ENCODE assay signal across 8 mouse cellular contexts in the genomic region with DNA sequence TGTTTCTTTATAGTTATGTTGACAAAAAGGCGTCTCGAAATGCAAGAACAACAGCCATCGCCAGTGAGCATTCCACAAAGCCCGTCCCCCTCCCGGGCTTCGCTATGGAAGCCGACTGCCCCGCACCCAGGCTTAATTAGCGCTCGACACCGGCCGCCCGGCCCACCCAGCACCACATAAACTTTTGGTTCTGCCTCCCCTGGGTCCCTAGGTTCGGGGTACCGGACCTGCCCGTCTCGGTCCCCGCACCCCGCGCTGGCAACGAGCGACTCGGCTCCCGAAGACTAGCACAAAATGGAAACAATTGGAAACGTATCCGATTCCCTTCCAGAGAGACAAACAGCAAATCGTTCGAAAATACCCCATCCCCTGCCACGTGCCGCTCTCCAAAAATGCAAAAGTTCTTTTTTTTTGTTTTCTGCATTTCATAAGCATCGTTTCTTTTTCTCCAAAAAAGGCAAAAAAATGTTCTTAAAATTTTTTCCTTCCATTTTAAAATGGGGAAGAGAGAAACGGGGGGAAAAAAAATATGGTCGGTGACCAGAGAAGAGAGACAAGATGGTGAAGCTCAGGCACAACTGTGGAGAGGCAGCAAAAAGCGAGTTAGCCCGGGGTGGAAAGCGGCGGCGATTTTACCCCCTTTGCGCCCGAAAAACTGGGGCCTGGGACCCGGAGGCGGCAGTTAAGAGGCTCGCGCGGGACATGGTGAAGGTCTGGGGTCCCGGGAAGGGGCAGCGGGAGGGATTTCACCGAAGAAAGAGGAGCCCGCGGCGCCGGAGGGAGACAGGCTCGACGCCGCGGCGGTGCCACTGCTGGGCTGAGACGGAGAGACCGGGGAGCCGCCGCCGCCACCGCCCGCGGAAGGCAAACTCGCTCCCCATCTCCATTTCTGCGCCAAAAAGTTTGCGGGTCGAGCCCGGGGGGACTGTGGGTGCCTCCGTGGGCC. TPM values are rescaled to one million over a fixed set of nuclear protein-coding genes. Genes with fewer than 3 reads are reported as not detected.
DNase-seq lines count a peak whose midpoint lies in the region; ATAC-seq and TF ChIP-seq lines count a peak whose summit lies in the region.

No protein-coding gene starts in this region.

- peak; percentile 39 to 52 for DNase-seq in CD8-positive naive resting alpha-beta T cell, adult 2 months (ENCODE audit: low read depth in 2 of 2, low spot score in 2 of 2)
- DNase-seq in heart, postnatal 10 days, result peak; percentile 73
- DNase-seq in kidney, postnatal 36 days, result peak; percentile 58 to 75
- DNase-seq in liver, embryonic 14.5 days (ENCODE audit: low read depth in 3 of 3, low spot score in 3 of 3), result peak in 2 of 3 experiments; percentile 35 to 42
- DNase-seq in natural killer cell, adult 2 months (ENCODE audit: low spot score in 2 of 2), result peak; percentile 27 to 41

- peak; percentile 45 for ATAC-seq in forebrain, embryonic 12.5 days (ENCODE audit: low FRiP score)
- peak; percentile 38 for ATAC-seq in liver, embryonic 14.5 days (ENCODE audit: insufficient read depth)
- peak; percentile 21; the same call in 1 of the 2 replicates for ATAC-seq in stomach, embryonic 16.5 days (ENCODE audit: insufficient read depth, low FRiP score)

- peak overlapping the region; percentile 77 for H3K27ac ChIP-seq in brown adipose tissue, adult 24 weeks (replicated peaks; ENCODE audit: low read depth, low read length)
- peak overlapping the region; percentile 99 for H3K27ac ChIP-seq in forebrain, embryonic 12.5 days
- peak overlapping the region; percentile 98 for H3K27ac ChIP-seq in liver, embryonic 14.5 days
- peak overlapping the region; percentile 100 for H3K27ac ChIP-seq in stomach, embryonic 16.5 days (ENCODE audit: low read length)

- H3K36me3 ChIP-seq in forebrain, embryonic 12.5 days (replicated peaks), result peaks cover 28% of the 10 kb centered on the region
- H3K36me3 ChIP-seq in liver, embryonic 14.5 days (replicated peaks; ENCODE audit: control insufficient read depth, insufficient read depth, low read depth), result peaks cover 37% of the 10 kb centered on the region
- H3K36me3 ChIP-seq in stomach, embryonic 16.5 days (ENCODE audit: control insufficient read depth, insufficient read depth, low read length), result peaks cover 13% of the 10 kb centered on the region; the same call in 1 of the 2 replicates

- intact Hi-C loops in heart, postnatal 10 days (cut with DNase I), result loop anchor here (1.0 to 2.0 kb wide), 2 partner anchors 36 to 44 kb away; no protein-coding TSS in a partner anchor

- peak overlapping the region; percentile 49 for H3K4me2 ChIP-seq in forebrain, embryonic 12.5 days
- peak overlapping the region; percentile 75 for H3K4me2 ChIP-seq in liver, embryonic 14.5 days (ENCODE audit: low read depth)
- H3K4me2 ChIP-seq in stomach, embryonic 16.5 days (ENCODE audit: low read depth, low read length), result peak overlapping the region; percentile 53

- no peak for TF ChIP-seq EP300 in liver, embryonic 14.5 days (IDR thresholded peaks at IDR 0.05; ENCODE audit: low read depth)

- H3K9ac ChIP-seq in forebrain, embryonic 12.5 days, result peak overlapping the region; percentile 99
- peak overlapping the region; percentile 100 for H3K9ac ChIP-seq in liver, embryonic 14.5 days (replicated peaks)
- H3K9ac ChIP-seq in stomach, embryonic 16.5 days (ENCODE audit: low read length), result peak overlapping the region; percentile 100

- H3K4me3 ChIP-seq in brown adipose tissue, adult 24 weeks (ENCODE audit: insufficient read depth, low read depth, low read length), result peak overlapping the region; percentile 100
- peak overlapping the region; percentile 91 for H3K4me3 ChIP-seq in forebrain, embryonic 12.5 days (replicated peaks)
- peak overlapping the region; percentile 96 to 97 for H3K4me3 ChIP-seq in liver, embryonic 14.5 days (ENCODE audit: insufficient read depth in 1 of 2, low read depth in 2 of 2, low read length in 2 of 2)
- H3K4me3 ChIP-seq in stomach, embryonic 16.5 days (replicated peaks; ENCODE audit: low read length), result peak overlapping the region; percentile 88

- H3K27me3 ChIP-seq in forebrain, embryonic 12.5 days, result no peaks in the 10 kb centered on the region
- H3K27me3 ChIP-seq in liver, embryonic 14.5 days (ENCODE audit: control insufficient read depth, insufficient read depth, low read length), result no peaks in the 10 kb centered on the region
- no peaks in the 10 kb centered on the region for H3K27me3 ChIP-seq in stomach, embryonic 16.5 days (ENCODE audit: control insufficient read depth, insufficient read depth, low read length)

- under 1% methylated on average over 64 of the region's 71 CpGs for WGBS in forebrain, embryonic 12.5 days
- under 1% methylated on average over 71 of the region's 71 CpGs for WGBS in liver, embryonic 14.5 days (ENCODE audit: insufficient replicate concordance)
- under 1% methylated on average over 71 of the region's 71 CpGs for WGBS in stomach, embryonic 16.5 days

- TF ChIP-seq CTCF in liver, embryonic 14.5 days (IDR thresholded peaks at IDR 0.05; ENCODE audit: low read depth), result no peak

- peaks cover 4% of the 10 kb centered on the region for H3K4me1 ChIP-seq in brown adipose tissue, adult 24 weeks (ENCODE audit: control insufficient read depth, insufficient read depth, insufficient read length, low read length)
- H3K4me1 ChIP-seq in forebrain, embryonic 12.5 days, result peaks cover 44% of the 10 kb centered on the region
- peaks cover 32 to 41% of the 10 kb centered on the region in 2 experiments for H3K4me1 ChIP-seq in liver, embryonic 14.5 days (replicated peaks; ENCODE audit: control insufficient read depth in 2 of 2, insufficient read depth in 2 of 2, low read length in 1 of 2)
- H3K4me1 ChIP-seq in stomach, embryonic 16.5 days (ENCODE audit: control insufficient read depth, insufficient read depth, low read length), result peaks cover 22% of the 10 kb centered on the region

- H3K9me3 ChIP-seq in forebrain, embryonic 12.5 days, result no peaks in the 10 kb centered on the region
- no peaks in the 10 kb centered on the region for H3K9me3 ChIP-seq in liver, embryonic 14.5 days (ENCODE audit: control insufficient read depth, low read length)
- H3K9me3 ChIP-seq in stomach, embryonic 16.5 days (replicated peaks; ENCODE audit: control insufficient read depth, low read length), result no peaks in the 10 kb centered on the region

RNA-seq across cellular contexts. Expression of a gene that starts 1.0 kb away (rescaled TPM):
- polyA plus RNA-seq in brown adipose tissue, adult 24 weeks (2012; ENCODE audit: insufficient read depth, insufficient read length, missing spikeins), result 412 and 419 TPM in 2 replicates
- 3,507 and 3,679 TPM in 2 replicates for polyA plus RNA-seq in forebrain, embryonic 12.5 days (2016; fragmentation: Nextera tagmentation; extraction: Ambion mirVana)
- total RNA-seq in heart, postnatal 10 days (2021), result 100 to 1,000 TPM; 868 to 930 TPM
- polyA plus RNA-seq in liver, embryonic 14.5 days (2012; rRNA removed), result 529 and 1,021 TPM in 2 replicates
- polyA plus RNA-seq in liver, embryonic 14.5 days (2014; fragmentation: Nextera tagmentation; extraction: Ambion mirVana), result 2,262 and 2,378 TPM in 2 replicates
- polyA plus RNA-seq in stomach, embryonic 16.5 days (2015; fragmentation: Nextera tagmentation; extraction: Ambion mirVana), result 1,948 and 2,131 TPM in 2 replicates

RNA-seq across cellular contexts. Expression of a gene that starts 38.2 kb away (rescaled TPM):
- polyA plus RNA-seq in brown adipose tissue, adult 24 weeks (2012; ENCODE audit: insufficient read depth, insufficient read length, missing spikeins), result 7.5 TPM in 2 replicates
- 39.0 and 39.1 TPM in 2 replicates for polyA plus RNA-seq in forebrain, embryonic 12.5 days (2016; fragmentation: Nextera tagmentation; extraction: Ambion mirVana)
- total RNA-seq in heart, postnatal 10 days (2021), result 10 to 100 TPM; 15.1 to 15.8 TPM
- 11.5 and 15.5 TPM in 2 replicates for polyA plus RNA-seq in liver, embryonic 14.5 days (2012; rRNA removed)
- 15.8 and 18.0 TPM in 2 replicates for polyA plus RNA-seq in liver, embryonic 14.5 days (2014; fragmentation: Nextera tagmentation; extraction: Ambion mirVana)
- 34.9 and 36.5 TPM in 2 replicates for polyA plus RNA-seq in stomach, embryonic 16.5 days (2015; fragmentation: Nextera tagmentation; extraction: Ambion mirVana)

Comparison
In these comparisons a context has a peak if more than half of its experiments do, and no peak if none do; other contexts are left out.
1. Peak in every context shown above with its lines: DNase-seq, ATAC-seq, H3K4me3 ChIP-seq and H3K27ac ChIP-seq.